Mouse (Mus musculus) B cell, adult 2 months (primary cell): Measurements from ENCODE around the gene Pdpn.

Source experiments
- DNase-seq, 2 experiments: peaks; one replicate each; pipeline ENCODE4 v3.0.0; 2022

Pdpn gene

GRCm38 (mm10) chr4:143238241-143239031, 60.9 kb downstream of the Pdpn start:
- peak; percentile 79 to 80 for DNase-seq

- DNase-seq, result no peak
Observed at GRCm38 (mm10) chr4:143231790-143232422, 67.5 kb downstream of the Pdpn start.

GRCm38 (mm10) chr4:143231110-143231509, 68.3 kb downstream of the Pdpn start:
- DNase-seq, result no peak

GRCm38 (mm10) chr4:143227976-143228375, 71.4 kb downstream of the Pdpn start:
- no peak for DNase-seq

GRCm38 (mm10) chr4:143225886-143226285, 73.5 kb downstream of the Pdpn start:
- DNase-seq, result no peak

- DNase-seq, result peak; percentile 48 to 52
Observed at GRCm38 (mm10) chr4:143219316-143219751, 80.0 kb downstream of the Pdpn start.

- no peak for DNase-seq
Observed at GRCm38 (mm10) chr4:143218858-143219257, 80.5 kb downstream of the Pdpn start.
